Mouse (Mus musculus): Measurements from ENCODE around the gene Zfp593. TPM values are rescaled to one million over a fixed set of nuclear protein-coding genes. Genes with fewer than 3 reads are reported as not detected.
"Not testable (repeated sequence)": the region's sequence is repeated elsewhere in the genome, so short reads cannot be mapped to it uniquely, and the experiment has no call there.

The Zfp593 gene
- total RNA-seq (2021) (10 to 100 TPM in 1 of 2 experiments, 1 to 10 TPM in 1; 8.3 to 11.0 TPM), polyA plus RNA-seq (2012; rRNA removed) (11.1 and 13.0 TPM in 2 replicates)
- long read RNA-seq, transcript Zfp593-201 (3 exons, 1,994 nt), result major isoform, 16 of 19 reads
- long read RNA-seq, partial matches to known transcripts, result 0 of 19 reads
- long read RNA-seq, other reads (novel, unspliced or antisense), result 3 of 19 reads

DNA sequence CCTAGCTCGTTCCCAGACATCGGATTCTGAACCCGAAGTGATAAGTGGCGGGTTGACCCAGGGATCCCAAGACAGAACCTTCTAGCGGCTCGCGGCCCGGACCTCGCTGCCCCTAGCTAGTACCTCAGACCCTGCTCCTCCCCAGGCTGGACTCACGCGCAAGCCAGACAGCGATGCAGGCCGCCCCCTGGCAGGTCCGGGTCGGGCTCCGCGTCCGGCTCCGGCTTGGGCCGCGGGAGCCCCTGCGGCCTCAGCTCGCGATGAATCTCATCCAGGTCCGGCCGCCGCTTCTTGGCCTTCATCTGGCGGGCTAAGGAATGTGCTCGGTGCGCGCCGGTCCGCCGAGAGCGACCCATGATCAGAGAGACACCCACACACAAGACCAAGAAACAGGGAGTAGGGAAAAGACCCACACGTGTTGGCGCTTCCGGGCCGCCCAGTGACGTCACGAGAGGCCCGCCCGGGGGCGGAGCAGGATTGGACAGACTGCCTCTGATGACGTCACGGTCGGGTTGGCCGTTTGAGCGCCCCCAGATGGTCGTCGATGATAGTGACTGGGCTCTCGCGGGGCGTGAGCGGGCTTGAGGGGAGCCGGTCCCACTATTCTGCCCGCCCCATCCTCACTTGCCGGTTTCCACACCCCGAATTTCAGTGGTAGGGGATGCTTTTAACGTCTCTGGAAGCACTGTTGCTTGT is at the start of gene Zfp593:
Zfp593 (minus strand) TSS at position 445 of the 696 bp plus-strand sequence.
- DNase-seq, result peak; percentile 96

- DNase-seq, result no peak
Measured at GRCm38 (mm10) chr4:134293692-134294163, 48.3 kb upstream of the Zfp593 start.

DNA sequence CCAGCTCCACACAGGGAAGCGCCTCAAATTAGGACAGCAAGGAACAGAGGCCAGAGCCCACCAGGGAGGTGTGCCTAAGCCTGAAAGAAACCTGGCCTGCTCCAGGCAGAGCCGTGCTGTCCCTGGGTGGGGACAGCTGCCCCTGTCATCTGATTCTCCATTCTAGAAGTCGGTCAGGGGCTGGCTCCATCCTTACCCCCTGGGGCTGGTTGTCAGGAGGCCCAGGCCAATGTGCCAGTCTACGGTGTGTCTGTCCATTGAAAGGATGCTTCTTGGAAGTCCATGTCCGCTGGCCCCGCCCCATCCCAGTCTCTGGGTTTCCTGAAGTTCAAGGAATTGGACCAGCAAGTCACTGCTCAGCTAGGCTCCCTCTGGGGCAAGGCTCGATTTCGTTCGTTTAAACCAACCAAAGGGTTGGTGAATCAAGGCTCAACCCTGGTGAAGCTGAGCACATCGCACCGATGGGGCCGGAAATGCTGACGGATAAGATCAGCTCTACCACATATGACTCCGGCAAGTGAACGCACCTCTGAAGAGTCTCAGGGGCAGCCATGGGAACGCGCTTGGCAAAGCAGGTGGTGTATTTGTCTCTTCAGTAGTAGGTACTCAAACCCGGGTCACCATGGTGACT is 47.8 kb upstream of the Zfp593 start:
- no peak for DNase-seq

DNA sequence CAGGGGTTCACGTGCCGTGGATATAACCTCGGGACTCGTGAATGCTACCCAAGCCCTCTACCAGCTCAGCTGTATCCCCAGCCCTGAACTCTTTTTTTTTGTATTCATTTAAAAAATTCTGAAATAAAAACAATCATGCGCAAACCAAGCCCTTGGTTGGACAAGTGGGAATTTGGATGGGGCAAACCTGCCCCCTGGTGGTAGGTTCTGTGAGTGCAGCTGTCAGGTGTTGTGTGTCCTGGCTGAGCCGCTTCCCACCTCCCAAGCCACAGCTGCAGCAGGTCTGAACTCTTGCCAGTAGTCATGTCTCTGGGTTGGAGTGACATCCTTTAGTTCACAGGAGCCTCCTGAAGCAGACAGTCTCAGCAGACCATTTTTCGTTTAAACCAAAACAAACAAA is 46.7 kb upstream of the Zfp593 start:
- peak; percentile 68 for DNase-seq

DNA sequence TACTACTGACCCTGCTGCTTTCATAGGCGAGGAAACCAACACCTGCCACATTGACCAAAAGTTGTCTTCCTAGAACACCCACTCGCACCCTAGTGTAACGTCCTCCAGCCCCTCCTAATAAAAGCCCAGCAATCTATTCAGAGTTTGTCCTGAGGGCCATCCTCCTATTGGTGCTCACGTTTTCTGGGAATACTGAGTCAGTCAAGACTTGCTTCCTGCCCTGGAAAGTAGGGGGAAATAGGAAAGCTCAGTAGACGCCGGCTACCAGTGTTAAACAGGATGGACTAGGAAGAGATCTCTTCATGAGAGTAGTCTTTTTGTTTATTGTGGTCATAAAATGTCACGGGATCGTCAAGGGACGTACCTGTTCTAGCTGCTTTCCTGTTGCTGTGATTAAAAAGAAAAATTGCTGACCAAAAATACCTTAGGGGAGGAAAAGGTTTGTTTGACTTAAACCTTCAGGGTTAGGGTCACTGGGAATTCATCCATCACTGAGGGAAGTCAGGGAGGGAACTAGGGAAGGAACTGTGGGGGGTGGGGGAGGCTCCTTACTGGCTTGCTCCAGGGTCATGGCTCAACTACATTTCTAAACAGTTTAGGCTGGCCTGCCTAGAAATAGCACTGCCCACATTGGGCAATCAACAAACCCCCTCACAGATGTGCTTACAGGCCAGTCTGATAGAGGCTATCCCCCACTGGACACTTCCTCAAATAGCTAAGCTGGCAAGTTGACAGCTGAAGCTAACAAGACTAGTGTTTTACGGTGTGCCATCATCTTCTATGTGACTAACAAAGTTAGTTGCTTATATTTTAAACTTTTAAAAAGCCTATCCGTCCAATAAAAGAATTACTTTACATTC is 43.2 kb upstream of the Zfp593 start:
- peak; percentile 21 for DNase-seq

DNA sequence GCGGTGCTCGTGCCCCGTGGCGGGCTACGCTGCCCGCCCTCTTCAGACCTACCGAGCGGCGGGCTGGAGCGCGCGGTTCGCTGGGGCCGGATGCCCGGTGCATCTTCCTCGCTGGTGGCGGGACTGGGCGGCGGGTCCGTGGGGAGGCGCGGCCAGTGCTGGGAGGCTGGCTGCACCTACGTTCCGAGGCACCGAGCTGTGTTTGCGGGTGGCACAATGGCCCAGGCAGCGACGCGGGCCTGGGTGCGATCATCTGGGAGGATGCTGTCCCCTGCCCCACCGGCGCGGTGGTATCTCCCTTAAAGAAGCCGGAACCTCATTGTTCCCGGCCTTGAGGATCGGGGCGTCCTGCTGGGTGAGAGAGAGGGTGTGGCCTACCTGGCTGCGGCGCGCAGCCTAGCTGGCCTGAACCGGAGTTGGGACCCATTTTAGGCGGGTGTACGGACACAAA is 42.2 kb upstream of the Zfp593 start, which contains the start of gene Pdik1l:
Pdik1l (minus strand) TSS at position 321 of the 451 bp plus-strand sequence.
- peak; percentile 85 for DNase-seq

DNA sequence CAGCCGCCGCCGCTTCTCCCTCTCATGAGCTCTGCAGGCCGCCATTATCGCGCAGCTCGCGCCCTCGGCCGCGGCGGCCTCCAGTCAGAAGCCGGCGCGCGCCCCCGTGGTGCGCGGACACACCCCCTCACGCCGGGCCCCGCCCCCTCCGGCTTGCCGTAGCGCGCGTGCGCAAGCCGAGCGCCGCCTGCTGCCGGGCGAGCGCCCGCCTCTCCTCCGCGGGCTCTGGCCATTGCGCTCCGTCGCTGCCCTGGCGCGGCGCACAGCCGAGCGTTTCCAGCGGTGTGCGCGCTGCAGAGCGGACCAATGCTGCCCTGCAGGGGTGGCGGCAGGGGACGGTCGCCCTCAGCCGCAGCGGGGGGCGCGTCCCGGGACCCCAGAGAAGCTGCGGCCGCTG is 41.8 kb upstream of the Zfp593 start:
- peak; percentile 99 for DNase-seq

DNA sequence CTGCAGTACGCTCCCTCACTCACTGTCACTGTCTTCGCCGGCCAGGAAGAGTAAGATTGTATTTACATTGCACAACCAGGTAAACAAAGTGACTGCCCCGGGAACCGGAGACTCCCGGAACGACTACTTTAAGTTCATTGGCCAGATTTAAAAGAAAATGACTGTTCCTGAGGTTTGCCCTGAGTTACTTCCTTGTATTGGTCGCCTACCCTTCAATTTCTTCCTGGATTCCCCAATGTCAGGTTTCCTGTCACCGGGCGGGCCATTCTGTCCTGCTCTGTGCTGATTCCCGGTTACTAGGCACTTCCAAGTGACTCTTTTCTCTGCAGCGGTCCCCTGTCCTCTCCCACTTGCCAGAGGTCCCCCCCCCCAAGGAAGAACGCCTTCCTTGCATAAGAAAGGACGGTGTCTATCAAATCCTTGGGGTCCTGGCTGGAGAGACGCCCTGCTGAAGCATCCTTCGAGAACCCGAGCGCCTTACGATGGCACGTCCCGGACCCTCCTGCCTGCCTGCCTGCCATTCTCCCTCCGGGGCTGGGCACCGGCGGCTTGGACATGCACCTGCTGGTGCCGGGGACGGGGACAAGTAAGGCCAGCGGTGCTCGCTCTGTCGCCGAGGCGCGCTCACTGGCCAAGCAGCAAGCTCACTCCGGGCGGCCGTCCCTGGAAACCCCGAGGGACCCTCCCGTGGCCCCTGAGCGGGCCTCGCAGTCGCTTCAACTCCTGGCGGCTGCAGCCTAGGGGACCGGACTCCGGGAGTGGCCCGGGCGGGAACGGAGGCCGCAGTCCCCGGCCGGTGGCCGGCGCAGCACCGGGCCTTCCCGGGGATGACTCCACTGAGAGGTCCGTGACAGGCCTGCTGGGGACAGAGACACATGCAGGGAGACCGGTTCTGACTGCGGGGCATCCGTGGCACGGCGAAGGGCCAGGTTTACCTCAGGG is 41.1 kb upstream of the Zfp593 start:
- no peak for DNase-seq

GRCm38 (mm10) chr4:134284942-134285341 is 39.5 kb upstream of the Zfp593 start:
- DNase-seq, result no peak

DNA sequence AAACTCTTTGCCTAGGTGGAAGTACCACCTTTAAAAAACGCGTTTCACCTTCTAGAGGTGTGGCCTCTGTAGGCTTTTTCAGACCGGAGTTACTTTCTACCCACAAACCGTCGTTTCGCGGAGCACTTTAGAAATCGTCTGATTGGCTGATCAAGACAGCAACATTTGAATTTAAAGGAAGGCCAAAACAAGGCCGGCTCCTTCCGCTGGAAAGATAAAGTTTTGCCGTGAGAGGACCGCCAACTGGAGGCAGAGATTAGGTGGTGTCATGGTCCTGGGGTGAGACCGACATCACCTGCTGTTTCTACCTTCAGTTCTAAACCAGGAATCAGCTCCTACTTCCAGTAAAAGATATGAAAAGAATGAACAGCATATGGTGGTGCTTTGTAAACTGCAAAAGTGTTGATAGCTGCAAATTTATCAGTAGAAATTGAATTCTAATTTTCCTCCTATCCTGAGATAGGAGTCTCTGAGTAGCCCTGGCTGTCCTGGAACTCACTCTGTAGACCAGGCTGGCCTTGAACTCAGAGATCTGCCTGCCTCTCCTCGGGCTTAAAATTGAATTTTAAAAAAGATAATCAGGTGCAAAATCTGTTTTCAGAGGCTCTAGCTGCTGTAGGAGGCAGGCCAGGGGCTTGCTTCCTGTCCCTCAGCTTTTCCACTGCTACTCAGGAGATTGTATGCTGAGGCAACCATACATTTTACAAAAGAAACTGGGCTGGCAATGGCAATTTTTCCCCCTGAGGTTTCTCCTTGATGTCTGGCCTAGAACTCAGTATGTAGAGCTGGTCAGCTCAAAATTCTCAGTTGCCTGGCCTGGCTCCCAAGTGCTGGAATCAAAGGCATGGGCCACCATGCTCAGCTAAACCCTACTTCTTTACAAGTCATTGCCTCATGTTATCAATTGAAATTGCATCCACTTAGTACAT is 28.3 kb upstream of the Zfp593 start:
- DNase-seq, result peak; percentile 48

- no peak for DNase-seq
Measured at GRCm38 (mm10) chr4:134272731-134273416, 27.5 kb upstream of the Zfp593 start.

DNA sequence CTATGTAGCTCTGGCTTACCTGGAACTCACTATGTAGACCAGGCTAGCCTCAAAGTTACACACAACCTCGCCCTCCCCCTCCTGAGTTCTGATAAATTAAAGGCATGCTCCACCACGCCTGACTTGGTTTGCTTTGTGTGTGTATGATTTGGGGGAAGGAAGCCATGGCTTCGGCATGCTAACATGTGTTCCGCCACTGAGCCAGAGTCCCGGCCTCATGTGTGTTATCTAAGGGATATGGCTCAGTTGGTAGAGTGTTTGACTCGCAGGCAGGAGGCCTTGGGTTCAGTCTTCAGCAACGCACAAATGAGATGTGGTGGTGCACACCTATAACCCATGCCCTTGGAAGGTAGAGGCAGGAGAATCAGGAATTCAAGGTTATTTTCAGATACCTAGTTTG is 26.6 kb upstream of the Zfp593 start:
- DNase-seq, result no peak

GRCm38 (mm10) chr4:134269622-134270021 is 24.2 kb upstream of the Zfp593 start:
- DNase-seq, result not testable (repeated sequence)

DNA sequence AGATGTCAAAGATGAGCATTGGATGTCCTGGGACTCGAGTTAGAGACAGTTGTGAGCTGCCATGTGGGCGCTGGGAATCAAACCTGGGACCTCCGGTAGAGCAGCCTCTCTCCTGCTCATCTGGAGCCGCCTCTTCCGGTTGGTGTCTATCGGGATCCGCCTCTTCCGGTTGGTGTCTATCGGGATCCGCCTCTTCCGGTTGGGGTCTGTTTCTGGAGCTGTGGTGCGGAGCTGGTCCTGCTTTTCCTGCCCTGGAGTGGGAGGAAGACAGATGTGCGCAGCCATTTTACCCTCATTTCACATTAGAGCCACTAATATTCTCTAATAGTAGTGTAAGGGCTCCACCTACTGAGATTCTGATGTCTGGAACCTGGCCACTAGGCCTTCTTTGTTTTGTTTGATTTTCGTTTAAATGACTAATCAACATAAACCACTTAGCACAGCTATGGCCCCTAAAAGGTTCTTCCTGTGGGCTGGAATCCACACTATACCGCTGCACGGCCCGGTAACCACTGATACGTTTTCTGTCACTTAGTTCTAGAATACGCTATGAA is 22.8 kb upstream of the Zfp593 start:
- no peak for DNase-seq

GRCm38 (mm10) chr4:134265860-134266585 is 20.6 kb upstream of the Zfp593 start:
- DNase-seq, result no peak

- peak; percentile 62 for DNase-seq
Measured at GRCm38 (mm10) chr4:134263191-134263590, 17.8 kb upstream of the Zfp593 start.

- no peak for DNase-seq
Measured at GRCm38 (mm10) chr4:134258354-134258753, 13.0 kb upstream of the Zfp593 start.

Measured in adrenal gland, adult 2 months (tissue).